In the genomic region with DNA sequence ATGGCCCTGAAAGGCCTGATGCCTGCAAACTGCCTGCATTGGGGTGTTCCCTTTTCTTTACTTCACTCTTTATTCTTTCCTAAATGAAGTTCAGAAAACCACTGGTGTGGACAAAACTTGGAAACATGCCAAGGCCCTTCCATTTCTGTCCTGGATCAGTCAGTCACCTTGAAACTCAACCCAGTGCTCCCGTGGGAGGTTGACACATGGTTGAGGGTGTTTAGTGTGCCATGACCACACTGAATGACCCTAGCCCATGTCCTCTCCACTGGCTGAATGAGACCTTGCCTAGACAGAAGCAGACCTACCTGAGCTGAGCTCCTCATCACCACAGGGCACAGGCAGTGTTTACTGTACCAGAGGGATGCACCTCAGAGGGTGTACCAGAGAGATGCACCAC, we compare ENCODE assay signal across 22 mouse cellular contexts.
A peak's percentile ranks its signal among the peaks of the same experiment; 100 is the strongest.
DNase-seq lines count a peak whose midpoint lies in the region; ATAC-seq and TF ChIP-seq lines count a peak whose summit lies in the region.
"Had no signal": no experiment of that assay in that cellular context is flagged by ENCODE, and none has a peak within 500 bp of the region (broad histone marks: within the 10 kb centered on the region; RNA-seq: fewer than 3 reads in every experiment).

No protein-coding gene starts in this region.

- peak overlapping the region; percentile 20; the same call in 1 of the 2 replicates for H3K27ac ChIP-seq in heart, embryonic 13.5 days (replicated peaks)
- H3K27ac ChIP-seq in midbrain, postnatal 0 days (ENCODE audit: low read depth, low read length): no peak overlapping the region
- no peak overlapping the region for H3K27ac ChIP-seq in midbrain, embryonic 16.5 days (ENCODE audit: low read length)
- H3K27ac ChIP-seq: embryonic facial prominence, embryonic 15.5 days; forebrain, embryonic 15.5 days; hindbrain, embryonic 12.5 days; liver, embryonic 13.5 days; midbrain, embryonic 15.5 days; neural tube, embryonic 15.5 days had no signal

- peaks cover 64% of the 10 kb centered on the region for H3K4me1 ChIP-seq in heart, embryonic 13.5 days
- H3K4me1 ChIP-seq in midbrain, postnatal 0 days (ENCODE audit: insufficient read depth, low read length): no peaks in the 10 kb centered on the region
- H3K4me1 ChIP-seq in midbrain, embryonic 16.5 days (ENCODE audit: control insufficient read depth, insufficient read depth, low read length): peaks cover 4% of the 10 kb centered on the region; the same call in 1 of the 2 replicates
- H3K4me1 ChIP-seq: embryonic facial prominence, embryonic 15.5 days; forebrain, embryonic 15.5 days; liver, embryonic 13.5 days had no signal

- H3K4me2 ChIP-seq in heart, embryonic 13.5 days: no peak overlapping the region
- H3K4me2 ChIP-seq in midbrain, postnatal 0 days (ENCODE audit: low read depth, low read length, poor library complexity, severe bottlenecking): no peak overlapping the region
- H3K4me2 ChIP-seq in midbrain, embryonic 16.5 days (ENCODE audit: low read length): no peak overlapping the region
- H3K4me2 ChIP-seq: embryonic facial prominence, embryonic 15.5 days; forebrain, embryonic 15.5 days; hindbrain, embryonic 12.5 days; liver, embryonic 13.5 days; midbrain, embryonic 15.5 days; neural tube, embryonic 15.5 days had no signal

- H3K4me3 ChIP-seq in heart, embryonic 13.5 days: no peak overlapping the region
- no peak overlapping the region for H3K4me3 ChIP-seq in midbrain, postnatal 0 days (ENCODE audit: low read depth, low read length)
- no peak overlapping the region for H3K4me3 ChIP-seq in midbrain, embryonic 16.5 days (ENCODE audit: low read depth, low read length)
- H3K4me3 ChIP-seq: embryonic facial prominence, embryonic 15.5 days; forebrain, embryonic 15.5 days; hindbrain, embryonic 12.5 days; liver, embryonic 13.5 days; megakaryocyte, embryonic 14.5 days; midbrain, embryonic 15.5 days; neural tube, embryonic 15.5 days had no signal

- no peak overlapping the region for H3K9ac ChIP-seq in heart, embryonic 13.5 days
- no peak overlapping the region for H3K9ac ChIP-seq in midbrain, postnatal 0 days (replicated peaks; ENCODE audit: low read length, poor library complexity, severe bottlenecking)
- no peak overlapping the region for H3K9ac ChIP-seq in midbrain, embryonic 16.5 days (ENCODE audit: low read depth, low read length)
- H3K9ac ChIP-seq: embryonic facial prominence, embryonic 15.5 days; forebrain, embryonic 15.5 days; hindbrain, embryonic 12.5 days; liver, embryonic 13.5 days; midbrain, embryonic 15.5 days; neural tube, embryonic 15.5 days had no signal

- H3K9me3 ChIP-seq in heart, embryonic 13.5 days: no peaks in the 10 kb centered on the region
- H3K9me3 ChIP-seq in midbrain, postnatal 0 days (ENCODE audit: low read length): no peaks in the 10 kb centered on the region
- H3K9me3 ChIP-seq in midbrain, embryonic 16.5 days (replicated peaks; ENCODE audit: control insufficient read depth, low read length, poor library complexity, severe bottlenecking): no peaks in the 10 kb centered on the region
- H3K9me3 ChIP-seq: embryonic facial prominence, embryonic 15.5 days; forebrain, embryonic 15.5 days; hindbrain, embryonic 12.5 days; liver, embryonic 13.5 days; megakaryocyte, embryonic 14.5 days; midbrain, embryonic 15.5 days; neural tube, embryonic 15.5 days had no signal

- TF ChIP-seq CTCF in midbrain, postnatal 0 days (IDR thresholded peaks at IDR 0.05): 0 out of 2 replicates have a peak, but pooled peaks have one; percentile 5

- H3K27me3 ChIP-seq in heart, embryonic 13.5 days (replicated peaks): no peaks in the 10 kb centered on the region
- H3K27me3 ChIP-seq in midbrain, postnatal 0 days (ENCODE audit: insufficient read depth, low read length): no peaks in the 10 kb centered on the region
- no peaks in the 10 kb centered on the region for H3K27me3 ChIP-seq in midbrain, embryonic 16.5 days (ENCODE audit: control insufficient read depth, insufficient read depth, low read depth, low read length)
- H3K27me3 ChIP-seq: embryonic facial prominence, embryonic 15.5 days; forebrain, embryonic 15.5 days; hindbrain, embryonic 12.5 days; midbrain, embryonic 15.5 days; neural tube, embryonic 15.5 days had no signal

- no peak for ATAC-seq in heart, embryonic 13.5 days (ENCODE audit: extremely low read depth, insufficient number of reproducible peaks, low FRiP score, low TSS enrichment)
- ATAC-seq in midbrain, postnatal 0 days (ENCODE audit: low FRiP score): no peak
- no peak for ATAC-seq in midbrain, embryonic 16.5 days
- ATAC-seq: forebrain, embryonic 15.5 days; midbrain, embryonic 15.5 days had no signal

- WGBS in heart, embryonic 13.5 days: 35% methylated on average over 1 of the region's 1 CpGs
- WGBS in midbrain, postnatal 0 days: 52% methylated on average over 1 of the region's 1 CpGs
- WGBS in midbrain, embryonic 16.5 days: 33% methylated on average over 1 of the region's 1 CpGs

- DNase-seq in adrenal gland, adult 8-10 months: peak; percentile 6
- no peak for DNase-seq in adrenal gland, postnatal 25 days
- DNase-seq in heart, adult 8-10 months (ENCODE audit: low spot score): no peak
- peak; percentile 9 for DNase-seq in midbrain, postnatal 0 days (ENCODE audit: low spot score)
- peak; percentile 2 to 4 for DNase-seq in kidney, postnatal 36 days
- DNase-seq in embryo, embryonic 9.5 days (ENCODE audit: extremely low spot score): no peak
- DNase-seq: cerebellum, adult 9-10 months; heart, adult 18-20 months; liver, embryonic 13.5 days; lung, adult 2 months; lung, postnatal 36 days; right cerebral cortex, adult 18-20 months; thymus, adult 2 months; thymus, postnatal 4 days had no signal

- no peaks in the 10 kb centered on the region for H3K36me3 ChIP-seq in heart, embryonic 13.5 days
- H3K36me3 ChIP-seq in midbrain, postnatal 0 days (ENCODE audit: insufficient read depth, low read length): no peaks in the 10 kb centered on the region
- H3K36me3 ChIP-seq in midbrain, embryonic 16.5 days (ENCODE audit: control insufficient read depth, insufficient read depth, low read length): no peaks in the 10 kb centered on the region
- H3K36me3 ChIP-seq: embryonic facial prominence, embryonic 15.5 days; forebrain, embryonic 15.5 days; hindbrain, embryonic 12.5 days; liver, embryonic 13.5 days; midbrain, embryonic 15.5 days; neural tube, embryonic 15.5 days had no signal

Comparison
In these comparisons a context has a peak if more than half of its experiments do, and no peak if none do; other contexts are left out.
1. DNase-seq: peak in adrenal gland, adult 8-10 months (single experiment), midbrain, postnatal 0 days (single experiment) and kidney, postnatal 36 days (2 of 2); none in adrenal gland, postnatal 25 days (single experiment), heart, adult 8-10 months (single experiment) and embryo, embryonic 9.5 days (single experiment).